Mouse (Mus musculus) layer of hippocampus, postnatal 25 days (tissue): ENCODE data around the gene Ptger4. TPM values are rescaled to one million over a fixed set of nuclear protein-coding genes. Genes with fewer than 3 reads are reported as not detected.

ENCODE experiments used
- DNase-seq, 2 experiments: peaks; one replicate each; pipeline ENCODE4 v3.0.0; 2022; ENCODE audit warnings: mixed read lengths in 2 of 2, low spot score in 1 of 2; ENCODE audit errors: extremely low spot score in 1 of 2
- total RNA-seq, 2 experiments: library from RNA; stranded (reverse); gene quantifications; 2 replicates each; pipeline ENCODE4 v1.2.3; 2021

Gene Ptger4
- total RNA-seq, 2 experiments from 2014 or later = 0.75 to 1.0 TPM

DNA sequence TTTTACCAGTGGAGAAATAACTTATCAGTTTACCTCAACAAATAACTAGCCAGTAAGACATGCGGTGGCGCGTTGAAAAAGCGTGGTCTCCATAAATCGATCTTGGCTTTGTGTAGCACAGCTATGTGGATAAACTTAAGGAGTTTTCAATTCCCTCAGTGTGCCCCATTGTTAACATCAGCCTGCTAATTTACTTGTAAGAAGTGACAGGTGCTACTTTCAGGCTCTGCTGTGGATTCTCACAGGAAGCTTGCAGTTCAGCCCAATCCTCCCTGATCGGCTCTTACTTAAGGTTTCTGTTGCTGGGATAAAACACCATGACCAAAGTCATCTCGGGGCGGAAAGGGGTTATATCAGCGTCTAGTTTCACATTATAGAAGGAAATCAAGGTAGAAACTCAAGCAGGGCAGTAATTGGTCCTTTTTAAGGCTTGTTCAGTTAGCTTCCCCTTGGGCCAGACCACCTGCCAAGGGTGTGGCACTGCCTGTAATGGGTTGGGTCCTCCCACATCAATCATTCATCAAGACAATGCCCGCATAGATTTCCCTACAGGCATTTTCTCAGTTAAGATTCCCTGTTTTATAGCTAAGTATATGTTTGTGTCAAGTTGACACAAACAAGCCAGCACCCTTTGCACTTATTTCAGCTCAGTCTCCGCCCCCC lies 59.2 kb downstream of the Ptger4 start:
- DNase-seq = no peak

DNA sequence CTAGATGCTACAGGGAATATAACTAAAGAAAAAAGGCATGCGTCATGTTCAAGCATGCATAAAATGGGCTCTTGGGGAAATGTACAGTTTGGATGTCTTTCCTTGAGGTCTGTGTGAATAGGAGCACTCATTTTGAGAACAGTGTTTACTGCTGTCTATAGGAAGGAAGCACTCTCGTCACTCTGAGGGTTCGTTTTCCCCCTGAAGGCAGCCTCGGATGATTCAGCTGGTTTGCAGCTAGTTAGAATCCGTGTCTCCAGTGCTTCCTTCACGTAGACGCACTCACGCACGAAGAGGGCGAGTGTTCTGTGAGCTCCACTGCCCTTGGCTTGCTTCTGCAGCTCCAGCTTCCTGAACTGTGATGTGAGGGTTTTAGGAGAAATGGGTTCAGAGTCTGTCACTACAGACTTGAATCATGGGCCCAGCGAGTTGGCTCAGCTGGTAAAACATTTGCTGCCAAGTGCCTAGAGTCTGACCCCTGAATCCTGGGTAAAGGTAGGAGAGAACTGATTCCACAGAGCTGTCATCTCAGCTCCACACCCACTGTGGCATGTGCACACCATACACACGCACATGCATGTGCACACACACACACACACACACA lies 70.7 kb downstream of the Ptger4 start:
- no peak for DNase-seq

DNA sequence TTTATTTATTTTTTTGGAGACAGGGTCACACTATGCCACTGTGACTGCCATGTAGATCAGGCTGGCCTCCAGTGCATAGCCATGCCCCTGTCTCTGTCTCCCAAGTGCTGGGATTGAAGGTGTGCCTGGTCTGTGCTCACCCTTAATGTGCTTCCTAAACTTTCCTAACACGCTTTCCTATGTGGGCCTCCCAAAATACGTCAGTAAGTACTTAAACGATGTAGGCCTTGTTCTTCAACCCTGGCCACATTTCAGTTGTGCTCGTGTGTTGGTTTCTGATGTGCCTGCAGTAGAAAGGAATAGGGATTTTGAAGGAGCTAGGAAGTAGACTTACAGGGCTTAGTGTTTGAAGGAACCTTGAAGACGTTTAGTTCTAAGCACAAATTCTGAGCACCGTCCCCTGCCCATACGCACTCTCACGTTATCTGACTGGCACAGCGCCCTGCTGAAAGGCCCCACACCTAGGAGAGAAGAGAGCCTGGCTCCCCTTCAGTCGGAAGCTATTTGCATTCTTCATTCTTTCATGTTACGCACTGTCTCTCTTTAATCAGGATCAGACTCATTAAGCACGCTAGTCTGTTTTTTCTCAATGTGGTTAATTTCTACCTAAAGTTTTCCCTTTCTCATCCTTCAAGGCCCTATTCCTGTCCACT lies 78.7 kb downstream of the Ptger4 start:
- DNase-seq = no peak

DNA sequence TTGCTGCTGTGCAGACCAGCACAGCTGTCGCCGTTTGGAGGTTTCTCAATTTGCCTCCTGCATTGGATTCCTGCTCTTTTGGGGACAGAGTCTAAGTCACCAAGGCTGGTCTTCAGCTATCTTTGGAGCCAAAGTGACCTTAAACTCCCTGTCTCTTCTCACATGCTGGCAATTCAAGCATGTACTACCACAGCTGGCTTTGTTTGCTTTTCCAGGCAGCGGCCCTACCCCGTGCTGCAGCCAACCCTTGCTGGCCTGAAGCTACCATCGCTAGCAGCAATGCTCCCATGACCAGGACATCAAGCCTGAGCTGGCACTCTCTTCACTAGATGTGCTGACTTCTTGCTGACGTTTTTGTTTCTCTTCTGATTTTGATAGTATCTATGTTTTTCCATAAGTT lies 85.2 kb downstream of the Ptger4 start:
- DNase-seq = no peak

DNA sequence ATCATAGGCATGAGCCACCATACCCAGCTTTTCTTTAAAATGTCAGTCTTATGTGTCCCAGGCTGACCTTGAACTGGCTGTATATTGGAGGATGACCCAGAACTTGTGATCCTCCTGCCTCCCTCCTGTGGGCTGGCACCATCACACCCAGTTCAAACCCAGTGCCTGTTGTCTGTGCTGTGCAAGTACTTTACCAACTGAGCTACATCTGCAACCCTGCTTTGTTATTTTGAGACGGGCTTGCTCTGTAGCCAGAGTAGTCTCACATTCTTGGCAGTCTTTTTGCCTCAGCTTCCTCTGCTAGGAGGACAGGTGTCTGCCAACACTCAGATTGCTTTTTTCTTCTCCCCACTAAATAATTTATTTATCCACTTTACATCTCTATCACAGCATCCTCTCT lies 86.6 kb downstream of the Ptger4 start:
- no peak for DNase-seq

Other genes with a start within 250 kb of the Ptger4 start
- gene C7, start 180.4 kb downstream of the Ptger4 start, total RNA-seq = under 1 TPM; 0.25 to 0.35 TPM
- gene Card6, start 135.6 kb downstream of the Ptger4 start, total RNA-seq = 1 to 10 TPM; 4.3 to 4.9 TPM
- 100 to 1,000 TPM; 267 to 278 TPM for gene Rpl37, start 127.5 kb downstream of the Ptger4 start, total RNA-seq
- gene Prkaa1, start 100.3 kb downstream of the Ptger4 start, total RNA-seq = 10 to 100 TPM; 21.9 to 23.3 TPM
- gene Ttc33, start 58.7 kb downstream of the Ptger4 start, total RNA-seq = 10 to 100 TPM; 71.6 to 77.5 TPM